Mouse (Mus musculus): ENCODE results near the gene Traf5. TPM values are rescaled to one million over a fixed set of nuclear protein-coding genes. Genes with fewer than 3 reads are reported as not detected.

Traf5 gene
- polyA plus RNA-seq (2021), result 23.2 TPM

DNA sequence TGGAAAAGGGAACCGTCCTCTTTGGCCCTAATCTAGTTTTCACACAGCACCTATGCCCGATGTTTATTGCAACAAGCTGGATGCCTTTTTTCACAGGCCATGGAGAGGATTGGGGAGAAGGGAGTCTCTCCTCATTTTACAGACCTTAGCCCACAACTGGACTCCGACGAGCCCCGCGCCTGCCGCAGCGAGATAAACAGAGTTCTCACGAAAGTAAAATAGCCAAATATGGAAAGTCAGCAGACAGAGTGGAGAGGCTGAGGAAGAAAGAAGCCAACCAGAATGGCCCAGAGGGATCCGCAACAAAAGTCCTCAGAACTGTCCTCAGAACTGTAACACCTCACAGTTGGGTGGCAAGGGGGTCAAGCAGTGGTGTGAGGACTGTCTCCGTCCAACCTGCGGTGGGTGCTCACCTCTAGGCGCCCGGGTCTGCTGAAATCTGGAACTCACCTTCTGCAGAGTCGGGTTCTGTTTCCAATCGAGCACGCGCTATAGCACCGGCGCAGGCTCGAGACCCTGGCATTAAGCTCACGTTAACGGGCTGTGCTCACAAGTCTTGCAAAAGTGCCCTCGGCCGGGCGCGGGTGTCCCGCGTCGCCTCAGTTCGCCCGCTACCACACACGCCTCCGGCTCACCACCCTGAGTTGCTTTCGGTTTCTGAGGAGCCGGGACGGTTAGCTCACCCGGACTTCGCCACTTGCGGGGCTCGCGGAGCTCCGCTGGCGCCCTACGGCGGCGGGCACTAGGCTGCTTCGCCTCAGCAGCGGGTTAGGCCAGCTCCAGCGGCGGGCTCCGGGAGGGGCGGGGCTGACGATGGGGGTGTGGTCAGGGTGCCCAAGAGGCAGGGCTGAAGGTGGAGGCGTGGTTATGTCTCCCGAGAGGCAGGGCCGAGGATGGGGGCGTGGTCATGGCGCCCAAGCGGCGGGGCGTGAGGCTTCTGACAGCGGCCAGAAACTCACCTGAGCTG is at the start of gene Traf5:
Traf5 (minus strand) TSS at position 754 of the 967 bp plus-strand sequence.
- DNase-seq (ENCODE audit: low read depth, low spot score), result peak; percentile 43

GRCm38 (mm10) chr1:192140313-192140712 is 48.0 kb upstream of the Traf5 start:
- in situ Hi-C loops (cut with MboI; ENCODE audit: low pct_unique_long_range_greater_than_20kb), result no loop called here
- ATAC-seq (no peak), DNase-seq (ENCODE audit: low read depth, low spot score) (no peak)
- CTCF ChIA-PET, result interaction anchor here (0.7 to 1.2 kb wide), 2 partner anchors 35 to 37 kb away, joined by 3 read pairs; no protein-coding TSS in a partner anchor
- TF ChIP-seq CTCF (IDR thresholded peaks at IDR 0.05), result no peak
- POLR2A ChIA-PET, result interaction anchor here (0.7 kb wide), 1 partner anchor 166 kb away, joined by 3 read pairs; no protein-coding TSS in a partner anchor
- H3K27me3 ChIP-seq, result no peaks in the 10 kb centered on the region

More for the DNA sequence above, at the start of gene Traf5:
- POLR2A ChIA-PET, result interaction anchor here (0.6 to 1.7 kb wide), 7 partner anchors 11 to 128 kb away, joined by 3 to 7 read pairs (median 3); no protein-coding TSS in a partner anchor
- peak; percentile 96 for ATAC-seq
- in situ Hi-C loops (cut with MboI; ENCODE audit: low pct_unique_long_range_greater_than_20kb), result loop anchor here (5.0 kb wide), 1 partner anchor 125 kb away; no protein-coding TSS in a partner anchor
- CTCF ChIA-PET, result interaction anchor here (1.0 to 8.1 kb wide), 14 partner anchors 13 to 261 kb away, joined by 3 to 84 read pairs (median 9); no protein-coding TSS in a partner anchor
- H3K27me3 ChIP-seq, result no peaks in the 10 kb centered on the region
- TF ChIP-seq CTCF (IDR thresholded peaks at IDR 0.05), result no peak

DNA sequence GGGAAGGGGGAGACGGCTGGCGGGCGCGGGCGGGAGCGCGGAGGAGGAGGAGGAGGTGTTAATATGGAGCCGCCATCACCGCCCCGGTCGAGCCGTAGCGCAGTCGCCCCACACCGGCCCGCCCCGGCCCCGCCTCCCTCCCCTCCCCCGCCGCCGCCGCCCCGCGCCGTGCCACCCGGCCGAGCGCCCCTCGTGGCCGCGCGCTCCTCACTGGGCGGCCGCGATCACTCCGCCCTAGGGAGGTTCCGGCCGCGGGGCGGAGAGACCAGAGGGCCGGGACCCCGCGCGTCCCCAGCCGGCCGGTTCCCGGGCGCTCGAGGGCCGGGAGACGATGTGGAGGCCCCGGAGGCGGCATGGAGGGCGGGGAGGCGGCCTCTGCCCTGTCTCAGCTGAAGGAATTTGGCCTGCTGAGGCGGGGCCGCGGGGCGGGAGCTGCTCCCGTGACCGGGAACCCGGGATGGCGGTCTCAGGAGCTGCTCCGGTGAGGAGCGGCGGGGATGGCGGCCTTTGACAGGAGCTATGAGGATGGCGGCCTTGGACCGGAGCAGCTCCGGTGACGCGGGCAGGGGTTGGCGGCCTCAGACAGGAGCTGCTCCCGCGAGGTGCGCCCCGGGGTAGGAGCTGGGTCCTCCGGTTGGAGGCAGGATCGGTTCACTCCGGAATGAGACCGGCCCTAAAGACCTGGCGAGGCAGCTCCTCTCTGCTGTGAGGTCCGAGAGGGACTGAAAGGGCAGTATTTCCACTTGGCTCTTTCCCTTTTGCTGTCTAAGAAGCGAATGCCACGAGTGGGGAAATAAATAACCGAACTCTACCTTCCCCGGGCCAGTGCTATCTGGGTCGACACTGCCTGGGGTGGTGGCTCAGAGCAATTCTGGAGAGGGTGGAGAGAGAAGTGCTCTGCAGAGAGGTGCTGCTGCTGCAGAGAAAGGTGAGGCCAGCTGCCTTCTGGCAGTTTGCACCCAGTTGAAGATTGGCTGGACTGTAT is 45.9 kb upstream of the Traf5 start, which contains the start of gene Rcor3:
Rcor3 (minus strand) TSS at position 137 of the 985 bp plus-strand sequence.
- CTCF ChIA-PET, result no interaction called here
- no peaks in the 10 kb centered on the region for H3K27me3 ChIP-seq
- in situ Hi-C loops (cut with MboI; ENCODE audit: low pct_unique_long_range_greater_than_20kb), result no loop called here
- ATAC-seq (peak; percentile 75), DNase-seq (ENCODE audit: low read depth, low spot score) (no peak)
- TF ChIP-seq CTCF (IDR thresholded peaks at IDR 0.05), result no peak
- POLR2A ChIA-PET, result no interaction called here

DNA sequence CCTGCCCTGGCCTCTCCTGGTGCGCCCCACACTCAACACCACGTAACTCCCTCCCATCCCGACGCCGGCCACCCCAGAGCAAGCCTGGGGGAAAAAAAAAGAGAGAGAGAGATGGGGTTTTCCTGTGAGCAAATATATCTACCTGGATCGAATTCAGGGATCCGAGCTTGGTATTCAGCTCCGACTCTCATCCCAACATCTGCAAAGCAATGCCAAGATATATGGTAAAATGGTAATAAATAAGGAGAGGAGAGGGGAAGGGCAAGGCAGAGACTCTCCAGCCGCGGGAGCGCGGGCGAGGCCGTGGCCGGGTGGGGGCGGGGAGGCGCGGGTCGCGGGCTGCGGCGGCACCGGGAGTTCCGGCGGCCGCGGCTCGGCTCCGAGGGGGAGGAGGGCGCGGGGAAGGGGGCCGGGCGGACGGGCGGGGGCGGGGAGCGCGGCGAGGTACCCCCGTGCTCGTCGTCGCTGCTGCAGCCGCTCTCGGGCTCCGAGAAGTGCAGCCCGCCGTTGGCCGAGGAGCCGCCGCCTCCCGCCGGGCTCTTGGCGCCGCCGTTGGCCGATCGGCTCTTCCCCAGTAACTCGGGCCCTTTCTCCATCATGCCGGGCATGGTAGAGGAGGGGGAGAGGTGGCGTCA is 45.0 kb upstream of the Traf5 start:
- no peaks in the 10 kb centered on the region for H3K27me3 ChIP-seq
- DNase-seq (ENCODE audit: low read depth, low spot score) (no peak), ATAC-seq (peak; percentile 34)
- in situ Hi-C loops (cut with MboI; ENCODE audit: low pct_unique_long_range_greater_than_20kb), result no loop called here
- CTCF ChIA-PET, result no interaction called here
- POLR2A ChIA-PET, result no interaction called here
- no peak for TF ChIP-seq CTCF (IDR thresholded peaks at IDR 0.05)

DNA sequence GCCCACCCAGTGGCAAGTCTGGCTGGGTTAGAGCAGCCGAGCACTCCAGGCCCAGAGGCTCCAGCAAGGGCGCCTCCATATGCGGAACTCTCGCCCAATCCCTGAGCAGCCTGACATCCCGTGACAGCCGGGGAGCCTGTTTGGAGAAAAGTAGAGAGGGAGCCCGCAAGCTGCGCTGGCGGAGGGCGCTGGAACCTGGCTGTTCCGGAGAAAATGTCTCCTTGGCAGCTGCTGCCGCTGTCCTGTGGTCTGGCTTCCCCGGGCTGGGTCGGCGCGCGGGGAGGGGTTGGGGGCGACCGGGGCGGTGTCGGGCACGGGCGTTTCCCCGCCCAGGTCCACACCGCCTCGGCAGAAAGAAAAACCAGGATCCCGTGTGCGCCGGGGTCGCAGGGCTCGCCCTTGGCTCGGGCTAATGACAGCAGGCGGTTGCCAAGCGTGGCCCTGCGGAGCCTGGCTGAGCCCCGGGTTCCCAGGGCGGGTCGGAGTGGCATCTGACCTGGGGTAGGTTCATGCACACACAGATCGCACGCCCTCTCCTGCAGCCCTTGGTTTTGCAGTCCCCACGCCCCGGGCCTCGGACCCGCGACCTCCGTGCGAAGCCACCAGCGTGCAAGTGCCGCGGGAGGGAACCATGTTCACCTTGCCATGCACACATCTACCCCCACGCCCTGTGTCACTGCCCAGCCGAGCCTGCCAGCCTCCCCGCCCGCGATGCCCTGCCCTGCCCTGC is 44.4 kb upstream of the Traf5 start:
- ChIA-PET POLR2A (interaction anchor here (1.2 kb wide), 1 partner anchor 15 kb away, joined by 5 read pairs; no protein-coding TSS in a partner anchor), CTCF (interaction anchor here (1.9 kb wide), 1 partner anchor 27 kb away, joined by 5 read pairs; no protein-coding TSS in a partner anchor)
- ATAC-seq, result peak; percentile 63
- no peaks in the 10 kb centered on the region for H3K27me3 ChIP-seq
- in situ Hi-C loops (cut with MboI; ENCODE audit: low pct_unique_long_range_greater_than_20kb), result no loop called here
- DNase-seq (ENCODE audit: low read depth, low spot score), result peak; percentile 50
- no peak for TF ChIP-seq CTCF (IDR thresholded peaks at IDR 0.05)

GRCm38 (mm10) chr1:192130202-192130601 is 37.8 kb upstream of the Traf5 start:
- H3K27me3 ChIP-seq, result no peaks in the 10 kb centered on the region
- no peak for DNase-seq (ENCODE audit: low read depth, low spot score)
- CTCF ChIA-PET, result no interaction called here
- TF ChIP-seq CTCF (IDR thresholded peaks at IDR 0.05), result no peak
- no peak for ATAC-seq
- POLR2A ChIA-PET, result interaction anchor here (0.6 kb wide), 1 partner anchor 757 kb away, joined by 3 read pairs; no protein-coding TSS in a partner anchor
- in situ Hi-C loops (cut with MboI; ENCODE audit: low pct_unique_long_range_greater_than_20kb), result no loop called here

GRCm38 (mm10) chr1:192128343-192128742 is 36.0 kb upstream of the Traf5 start:
- H3K27me3 ChIP-seq, result no peaks in the 10 kb centered on the region
- ChIA-PET POLR2A (no interaction called here), CTCF (interaction anchor here (1.3 kb wide), 1 partner anchor 9 kb away, joined by 4 read pairs; no protein-coding TSS in a partner anchor)
- no peak for TF ChIP-seq CTCF (IDR thresholded peaks at IDR 0.05)
- DNase-seq (ENCODE audit: low read depth, low spot score) (no peak), ATAC-seq (no peak)
- in situ Hi-C loops (cut with MboI; ENCODE audit: low pct_unique_long_range_greater_than_20kb), result no loop called here

GRCm38 (mm10) chr1:192125761-192126160 is 33.4 kb upstream of the Traf5 start:
- ATAC-seq (no peak), DNase-seq (ENCODE audit: low read depth, low spot score) (no peak)
- no peak for TF ChIP-seq CTCF (IDR thresholded peaks at IDR 0.05)
- ChIA-PET CTCF (no interaction called here), POLR2A (no interaction called here)
- H3K27me3 ChIP-seq, result no peaks in the 10 kb centered on the region
- in situ Hi-C loops (cut with MboI; ENCODE audit: low pct_unique_long_range_greater_than_20kb), result no loop called here

DNA sequence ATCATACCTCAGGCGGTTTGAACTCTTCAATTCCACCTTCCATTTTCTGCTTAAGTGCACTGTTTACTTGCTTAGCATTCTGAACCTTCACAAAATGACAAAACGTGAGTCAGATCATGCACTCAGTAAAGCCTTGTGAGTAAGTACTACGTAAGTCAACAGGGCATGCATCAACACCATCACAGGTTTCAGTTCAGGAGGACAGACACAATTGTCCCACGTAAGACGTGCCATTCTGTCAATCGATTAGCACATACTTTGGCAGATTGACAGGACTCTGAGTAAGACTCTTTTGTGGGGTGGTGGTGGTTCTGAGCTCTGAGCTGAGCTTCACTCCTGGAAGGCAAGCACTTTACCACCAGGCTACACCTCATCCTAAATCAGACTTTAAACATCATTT is 23.9 kb upstream of the Traf5 start:
- TF ChIP-seq CTCF (IDR thresholded peaks at IDR 0.05), result no peak
- in situ Hi-C loops (cut with MboI; ENCODE audit: low pct_unique_long_range_greater_than_20kb), result no loop called here
- DNase-seq (ENCODE audit: low read depth, low spot score) (no peak), ATAC-seq (no peak)
- CTCF ChIA-PET, result no interaction called here
- POLR2A ChIA-PET, result no interaction called here
- no peaks in the 10 kb centered on the region for H3K27me3 ChIP-seq

Data from Patski (cell line).